Mouse (Mus musculus) gastrocnemius, adult 18-20 months (tissue): Measurements from ENCODE around the gene Nqo1. TPM values are rescaled to one million over a fixed set of nuclear protein-coding genes. Genes with fewer than 3 reads are reported as not detected.

Experiments
- total RNA-seq, 2 experiments: library from RNA; stranded (reverse); gene quantifications; 2 replicates each; pipeline ENCODE4 v1.2.3; 2021

The Nqo1 gene
- total RNA-seq, 2 experiments from 2014 or later = 28.9 to 45.2 TPM

Other genes with a start within 250 kb of the Nqo1 start
- gene Nfat5, start 109.7 kb downstream of the Nqo1 start, total RNA-seq = 10 to 100 TPM; 16.4 to 23.6 TPM
- gene Nob1, start 21.8 kb upstream of the Nqo1 start, total RNA-seq = 10 to 100 TPM; 21.4 to 27.5 TPM
- 10 to 100 TPM; 13.8 to 14.2 TPM for gene Wwp2, start 33.2 kb upstream of the Nqo1 start, total RNA-seq
- 100 to 1,000 TPM; 151 to 163 TPM for gene Psmd7, start 185.3 kb upstream of the Nqo1 start, total RNA-seq